Mouse (Mus musculus): Measurements from ENCODE around the gene Minos1.

Minos1 gene

DNA sequence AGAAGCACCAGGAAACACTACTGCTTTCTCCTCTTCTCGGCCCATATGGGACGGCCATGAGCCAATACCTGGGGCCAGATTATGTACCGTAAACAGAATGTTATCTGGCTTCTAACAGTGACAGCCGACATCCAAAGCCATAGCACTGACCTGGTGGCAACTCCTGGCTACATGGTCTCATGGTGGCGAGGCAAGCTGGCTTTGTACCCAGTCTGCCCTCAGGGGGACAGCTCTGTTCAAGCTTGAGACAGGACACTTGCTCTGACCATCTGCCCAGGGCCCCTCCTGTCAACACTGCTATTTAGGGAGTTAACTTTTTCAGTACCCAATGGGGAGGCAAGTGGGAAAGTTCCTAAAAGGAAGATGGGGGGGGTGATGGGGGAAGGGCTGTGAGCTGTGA, 73.6 kb downstream of the Minos1 start:
- no peak for DNase-seq

DNA sequence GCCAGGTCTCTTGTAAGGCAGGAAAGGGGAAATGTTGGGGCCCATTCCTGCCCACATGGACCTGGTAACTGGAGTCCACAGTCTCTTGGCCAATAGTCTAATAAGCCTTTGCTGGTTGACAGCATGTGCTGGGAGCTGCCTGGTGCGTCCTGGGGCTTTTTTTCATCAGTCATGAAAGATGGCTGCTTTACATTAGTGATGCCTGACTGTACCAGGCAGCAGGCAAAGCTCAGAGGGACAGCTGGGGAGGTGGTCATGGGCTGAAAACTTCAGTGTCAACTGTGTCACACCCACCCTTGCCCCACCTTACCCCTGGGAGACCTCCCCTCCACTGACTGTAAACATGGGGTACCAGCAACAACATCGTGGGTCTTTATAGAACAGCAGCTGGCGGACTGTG, 75.2 kb downstream of the Minos1 start:
- DNase-seq, result no peak

DNA sequence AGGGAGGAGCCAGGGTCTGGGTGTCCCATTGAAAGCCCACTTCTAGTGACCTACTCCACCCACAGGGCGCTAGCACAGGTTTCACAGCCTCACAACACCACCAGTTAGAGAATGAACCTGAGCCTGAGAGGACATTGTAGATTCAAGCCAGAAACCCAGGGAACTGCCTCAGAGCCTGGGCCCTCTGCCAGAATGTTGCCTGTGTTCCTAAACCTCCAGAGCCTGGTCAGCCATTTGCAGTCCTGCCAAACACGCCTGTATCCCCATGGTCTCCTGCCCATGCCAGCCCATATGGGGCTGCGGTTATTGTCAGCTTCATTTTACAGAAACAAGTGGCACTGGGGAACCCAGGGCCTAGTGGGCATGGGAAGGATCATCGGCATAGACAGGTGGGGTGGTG, 75.6 kb downstream of the Minos1 start:
- no peak for DNase-seq

DNA sequence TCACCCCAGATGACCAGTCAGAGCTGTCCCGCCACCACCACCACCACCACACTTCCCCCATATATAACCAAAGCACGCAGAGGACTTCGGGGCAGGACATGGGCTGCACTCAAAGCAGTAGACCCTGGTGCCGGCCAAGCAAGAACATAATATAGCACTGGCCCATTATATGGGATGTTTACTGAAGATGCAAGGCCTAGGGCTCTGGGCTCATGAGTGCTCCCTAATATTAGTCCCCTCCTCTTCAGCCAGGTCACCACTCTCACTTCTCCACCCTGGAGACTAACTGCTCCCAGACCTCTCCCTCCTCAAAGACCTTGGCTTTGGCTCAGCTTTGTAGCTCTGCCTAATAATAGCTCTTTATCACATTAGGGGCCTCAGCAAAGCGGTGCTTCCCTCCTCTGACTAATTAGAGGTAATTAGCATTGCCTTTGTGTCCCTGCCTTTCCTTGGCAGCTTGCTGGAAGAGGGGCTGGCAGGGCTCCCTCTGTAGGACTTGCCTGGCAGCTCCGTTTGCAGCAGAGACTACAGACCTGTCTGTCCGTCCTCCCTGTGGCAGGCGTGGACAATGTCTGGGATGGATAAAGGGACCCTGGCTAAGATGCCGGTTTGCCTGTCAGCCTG, 76.5 kb downstream of the Minos1 start:
- no peak for DNase-seq

- no peak for DNase-seq
Measured at GRCm38 (mm10) chr4:139053391-139053790, 77.5 kb downstream of the Minos1 start.

- no peak for DNase-seq
Measured at GRCm38 (mm10) chr4:139052796-139053195, 78.1 kb downstream of the Minos1 start.
